Mouse (Mus musculus) embryonic fibroblast, embryonic 13.5 days (primary cell): ENCODE data around the gene Ube2g2.

ENCODE experiments used
- CTCF ChIP-seq: IDR thresholded peaks from 2 replicates; pipeline ENCODE4 v1.5.1; 2011; ENCODE audit warnings: mild to moderate bottlenecking, control low read depth, low read length, moderate library complexity, borderline replicate concordance; ENCODE audit not compliant: insufficient read depth
- POLR2A ChIP-seq: IDR thresholded peaks from 2 replicates; pipeline ENCODE4 v1.6.1; 2011; ENCODE audit warnings: low read depth, mild to moderate bottlenecking, control low read depth, low read length, moderate library complexity

DNA sequence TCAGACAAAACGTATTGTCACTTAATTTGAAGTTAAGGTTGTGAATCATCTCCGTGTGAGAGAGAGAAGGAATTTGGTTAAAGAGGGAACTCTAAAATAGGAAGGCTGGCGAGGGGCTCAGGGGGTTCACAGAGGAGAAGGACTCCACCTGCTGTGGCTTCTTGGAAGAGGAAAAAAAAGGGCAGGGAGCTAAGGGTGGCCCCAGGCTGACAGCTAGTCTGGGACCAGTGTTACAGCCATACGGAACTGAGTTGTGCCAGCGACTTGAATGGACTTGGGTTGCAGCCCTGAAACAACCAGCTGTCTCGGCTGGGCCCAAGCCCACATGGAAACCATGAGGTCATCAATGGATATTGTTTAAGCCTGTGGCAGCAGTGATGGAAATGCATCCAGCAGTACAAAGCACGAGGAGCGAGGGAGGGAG lies 1.0 kb downstream of the Ube2g2 start:
- TF ChIP-seq POLR2A = peak; percentile 53
- no peak for TF ChIP-seq CTCF
